Mouse (Mus musculus) intestine, embryonic 14.5 days (tissue): ENCODE data around the gene Gga1. TPM values are rescaled to one million over a fixed set of nuclear protein-coding genes. Genes with fewer than 3 reads are reported as not detected.

Experiments used
- ATAC-seq: fragments of 200-750 bp; cut with Nextera tagmentation; replicated peaks from 2 replicates; pipeline ENCODE4 v1.8.0; 2017; ENCODE audit warnings: low read depth, moderate number of reproducible peaks, moderate TSS enrichment, moderate library complexity; ENCODE audit not compliant: low FRiP score, low TSS enrichment
- DNase-seq: peaks from one replicate; pipeline ENCODE4 v3.0.0-alpha.2; 2018; ENCODE audit warnings: low spot score
- H3K27ac ChIP-seq: fragments of 300-500 bp; sonication (generic); 2 replicates; pipeline ENCODE4 v1.5.1; 2014; ENCODE audit warnings: low read depth, mild to moderate bottlenecking, control low read depth
- H3K27me3 ChIP-seq: fragments of 300-500 bp; sonication (generic); replicated peaks from 2 replicates; pipeline ENCODE4 v1.6.1; 2014; ENCODE audit warnings: low read length, control low read depth; ENCODE audit not compliant: control insufficient read depth, insufficient read depth
- H3K36me3 ChIP-seq: fragments of 300-500 bp; sonication (generic); 2 replicates; pipeline ENCODE4 v1.6.1; 2014; ENCODE audit warnings: low read length, control low read depth; ENCODE audit not compliant: control insufficient read depth, insufficient read depth
- H3K4me1 ChIP-seq: fragments of 300-500 bp; sonication (generic); replicated peaks from 2 replicates; pipeline ENCODE4 v1.6.1; 2014; ENCODE audit warnings: low read length, control low read depth, mixed read lengths; ENCODE audit not compliant: control insufficient read depth, insufficient read depth
- H3K4me2 ChIP-seq: fragments of 300-500 bp; sonication (generic); 2 replicates; pipeline ENCODE4 v1.6.1; 2014; ENCODE audit warnings: low read length
- H3K4me3 ChIP-seq: fragments of 300-500 bp; sonication (generic); 2 replicates; pipeline ENCODE4 v1.5.1; 2014; ENCODE audit warnings: low read depth, low read length, control low read depth, mixed read lengths
- H3K9ac ChIP-seq: fragments of 300-500 bp; sonication (generic); 2 replicates; pipeline ENCODE4 v1.6.1; 2014; ENCODE audit warnings: mild to moderate bottlenecking, low read length
- H3K9me3 ChIP-seq: fragments of 300-500 bp; sonication (generic); 2 replicates; pipeline ENCODE4 v1.6.1; 2016; ENCODE audit warnings: low read length, control low read depth; ENCODE audit not compliant: control insufficient read depth
- WGBS: fragments of 180-500 bp; shearing (Covaris S2); extraction: QIAGEN DNeasy Blood & Tissue Kit; methylation state at CpG from one replicate; pipeline ENCODE4 v1.1.7; 2014; 5-methylcytosine and 5-hydroxymethylcytosine counted together
- polyA plus RNA-seq: library from polyadenylated mRNA; unstranded; fragments of >200 nt; fragmentation: Nextera tagmentation; extraction: Ambion mirVana; gene quantifications from 2 replicates; pipeline ENCODE4 v1.2.1, GENCODE M21; 2014

The Gga1 gene
- polyA plus RNA-seq, 1 experiment from 2014 or later, result 44.4 TPM

DNA sequence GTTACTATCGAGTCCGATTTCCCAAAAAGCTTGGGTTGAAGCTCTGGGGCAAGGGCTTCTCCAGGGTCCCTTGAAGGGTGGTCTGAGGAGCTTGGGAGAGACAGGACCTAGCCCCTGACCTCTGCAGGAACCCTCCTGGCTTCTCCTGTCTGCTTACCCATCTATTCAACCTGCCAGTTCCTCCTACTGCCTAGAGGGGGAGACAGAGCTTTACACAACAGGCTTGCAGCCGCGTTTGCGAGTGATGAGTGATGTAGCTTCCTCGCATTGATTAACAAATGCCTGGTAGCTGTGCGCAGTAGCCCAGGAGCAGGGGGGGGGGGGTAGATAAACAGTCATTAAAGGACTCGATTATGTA is 38.6 kb downstream of the Gga1 start:
- WGBS, result 8% methylated on average over 8 of the region's 8 CpGs
- no peaks in the 10 kb centered on the region for H3K9me3 ChIP-seq
- H3K9ac ChIP-seq, result 0 out of 2 replicates have a peak overlapping the region, but pooled peaks have one; percentile 10
- DNase-seq, result peak; percentile 82
- ATAC-seq, result no peak
- peak overlapping the region; percentile 71 for H3K4me3 ChIP-seq
- H3K36me3 ChIP-seq, result peaks cover 37% of the 10 kb centered on the region
- H3K4me2 ChIP-seq, result peak overlapping the region; percentile 97
- no peak overlapping the region for H3K27ac ChIP-seq
- peaks cover 24% of the 10 kb centered on the region for H3K4me1 ChIP-seq
- no peaks in the 10 kb centered on the region for H3K27me3 ChIP-seq

DNA sequence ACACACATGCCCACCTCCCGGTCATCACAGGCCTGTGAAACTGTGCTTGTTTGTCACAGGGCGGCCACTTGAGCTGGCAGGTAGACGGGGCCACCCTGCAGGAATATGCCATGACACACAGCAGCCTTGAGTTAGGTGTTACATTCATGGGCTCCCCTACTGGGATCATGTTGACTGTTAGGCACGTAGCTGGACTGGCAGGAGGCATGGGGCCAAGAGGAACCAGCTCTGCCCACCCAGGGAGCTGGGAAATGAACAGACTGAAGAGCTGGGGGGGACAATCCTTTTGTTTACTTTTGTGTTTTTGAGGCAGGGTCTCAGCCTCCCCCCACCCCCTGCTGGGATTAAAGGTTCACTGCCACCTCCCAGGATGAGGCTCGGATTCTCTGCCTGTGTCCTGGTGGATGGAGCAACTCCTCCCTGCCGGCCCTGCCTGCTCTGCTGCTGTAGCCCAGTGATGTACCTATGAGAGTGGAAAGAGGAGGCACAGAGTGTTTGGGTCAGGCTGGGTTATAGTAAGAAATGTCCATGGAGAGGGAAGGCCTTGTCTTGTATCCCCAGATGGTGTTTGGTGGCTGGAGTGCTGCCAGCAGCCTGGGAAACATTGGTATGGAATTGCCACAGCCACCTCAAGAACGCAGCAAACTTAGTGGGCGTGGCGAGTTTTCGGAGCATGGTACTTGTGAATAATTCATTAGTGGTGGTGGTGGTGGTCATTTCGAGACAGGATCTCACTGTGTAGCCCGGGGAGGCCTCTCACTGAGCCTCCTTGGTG is 39.2 kb downstream of the Gga1 start:
- Histone ChIP-seq H3K9ac (0 out of 2 replicates have a peak overlapping the region, but pooled peaks have one; percentile 10), H3K9me3 (no peaks in the 10 kb centered on the region), H3K27ac (no peak overlapping the region), H3K4me2 (peak overlapping the region; percentile 97), H3K27me3 (no peaks in the 10 kb centered on the region), H3K36me3 (peaks cover 31% of the 10 kb centered on the region), H3K4me3 (peak overlapping the region; percentile 21), H3K4me1 (peaks cover 24% of the 10 kb centered on the region)
- DNase-seq, result no peak
- ATAC-seq, result no peak
- WGBS, result 68% methylated on average over 12 of the region's 12 CpGs

DNA sequence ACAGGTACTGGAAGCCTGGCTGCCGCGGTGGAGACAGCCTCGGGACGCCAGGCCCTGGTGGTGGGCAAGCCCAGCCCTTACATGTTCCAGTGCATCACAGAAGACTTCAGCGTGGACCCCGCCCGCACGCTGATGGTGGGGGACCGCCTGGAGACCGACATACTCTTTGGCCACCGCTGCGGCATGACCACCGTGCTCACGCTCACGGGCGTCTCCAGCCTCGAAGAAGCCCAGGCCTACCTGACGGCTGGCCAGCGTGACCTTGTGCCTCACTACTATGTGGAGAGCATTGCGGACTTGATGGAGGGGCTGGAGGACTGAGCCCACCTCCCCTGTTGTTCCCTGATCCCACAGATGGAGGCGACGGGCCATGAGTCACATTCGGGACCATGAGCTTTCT is 41.1 kb downstream of the Gga1 start:
- ATAC-seq, result no peak
- H3K4me2 ChIP-seq, result no peak overlapping the region
- H3K27me3 ChIP-seq, result no peaks in the 10 kb centered on the region
- H3K27ac ChIP-seq, result no peak overlapping the region
- no peak overlapping the region for H3K4me3 ChIP-seq
- H3K9me3 ChIP-seq, result no peaks in the 10 kb centered on the region
- H3K4me1 ChIP-seq, result peaks cover 24% of the 10 kb centered on the region
- 92% methylated on average over 23 of the region's 23 CpGs for WGBS
- H3K9ac ChIP-seq, result no peak overlapping the region
- H3K36me3 ChIP-seq, result peaks cover 16% of the 10 kb centered on the region
- DNase-seq, result no peak

DNA sequence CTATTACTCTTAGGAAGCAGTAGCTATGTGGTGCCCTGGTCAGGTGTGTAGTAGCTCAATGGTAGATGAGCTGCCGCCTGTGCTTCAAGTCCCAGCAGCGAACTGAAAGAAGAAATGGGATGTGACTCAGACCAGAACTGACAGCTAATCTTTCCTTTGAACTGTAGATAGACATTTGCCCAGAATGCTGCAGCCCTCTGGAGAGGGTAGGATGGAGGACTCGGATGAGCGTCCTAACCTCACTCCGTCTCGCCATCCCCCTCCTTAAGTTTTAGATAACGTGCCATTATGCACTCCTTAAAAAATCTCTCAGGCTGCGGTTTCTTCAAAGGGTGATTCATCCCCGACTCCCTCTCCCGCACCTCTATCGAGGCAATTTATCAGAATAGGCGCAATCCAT is 42.9 kb downstream of the Gga1 start:
- H3K9me3 ChIP-seq, result no peaks in the 10 kb centered on the region
- 67% methylated on average over 12 of the region's 12 CpGs for WGBS
- H3K27ac ChIP-seq, result no peak overlapping the region
- H3K36me3 ChIP-seq, result peaks cover 16% of the 10 kb centered on the region
- no peak for ATAC-seq
- H3K4me1 ChIP-seq, result peaks cover 20% of the 10 kb centered on the region
- no peak for DNase-seq
- no peak overlapping the region for H3K9ac ChIP-seq
- no peaks in the 10 kb centered on the region for H3K27me3 ChIP-seq
- H3K4me2 ChIP-seq, result no peak overlapping the region
- no peak overlapping the region for H3K4me3 ChIP-seq

DNA sequence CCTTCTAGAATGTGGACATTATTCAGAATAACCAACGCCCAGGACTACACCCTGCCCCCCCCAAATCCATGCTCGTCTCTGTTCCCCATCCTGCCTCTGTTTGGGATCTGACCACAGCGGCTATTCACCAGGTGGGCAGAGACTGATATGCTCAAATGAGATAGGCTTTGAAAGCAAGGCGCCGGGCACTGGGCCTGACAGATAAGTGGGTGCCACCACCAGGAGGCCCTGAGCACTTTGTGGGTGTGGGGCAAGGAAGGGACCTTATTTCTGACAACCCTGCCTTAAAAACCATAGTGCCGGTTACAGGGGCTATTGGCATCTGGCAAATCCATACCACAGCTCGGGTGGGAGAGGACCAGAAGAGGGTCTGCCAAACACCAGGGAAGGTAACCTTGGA is 45.7 kb downstream of the Gga1 start:
- no peak for ATAC-seq
- H3K4me2 ChIP-seq, result no peak overlapping the region

DNA sequence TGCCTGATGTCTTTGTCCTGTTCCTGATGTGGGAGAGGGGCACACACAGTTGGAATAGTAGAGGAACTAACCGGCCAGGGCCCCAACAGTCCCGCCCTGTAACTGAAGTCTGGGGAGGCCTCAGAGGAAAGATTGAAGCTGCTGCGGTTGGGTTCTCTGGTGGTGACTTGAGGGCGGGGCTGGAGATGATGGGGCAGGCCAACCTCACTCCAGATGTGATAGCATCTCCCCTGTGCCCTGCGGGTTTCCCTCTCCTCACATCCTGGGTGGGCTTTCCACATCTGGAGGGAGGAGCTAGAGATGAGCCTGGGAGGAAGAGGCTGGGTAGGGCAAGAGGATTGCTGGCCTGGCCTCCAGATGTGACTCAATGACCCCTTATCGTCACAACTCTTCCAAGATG is 46.6 kb downstream of the Gga1 start:
- Histone ChIP-seq H3K9ac (no peak overlapping the region), H3K4me3 (no peak overlapping the region), H3K4me2 (no peak overlapping the region), H3K27me3 (no peaks in the 10 kb centered on the region), H3K4me1 (peaks cover 19% of the 10 kb centered on the region), H3K9me3 (no peaks in the 10 kb centered on the region), H3K27ac (no peak overlapping the region), H3K36me3 (peaks cover 13% of the 10 kb centered on the region)
- WGBS, result 63% methylated on average over 6 of the region's 6 CpGs
- no peak for DNase-seq
- ATAC-seq, result no peak

More for the DNA sequence above, 45.7 kb downstream of the Gga1 start:
- no peaks in the 10 kb centered on the region for H3K27me3 ChIP-seq
- H3K4me1 ChIP-seq, result peaks cover 19% of the 10 kb centered on the region
- no peaks in the 10 kb centered on the region for H3K9me3 ChIP-seq
- no peak overlapping the region for H3K27ac ChIP-seq
- H3K36me3 ChIP-seq, result peaks cover 16% of the 10 kb centered on the region
- H3K4me3 ChIP-seq, result no peak overlapping the region
- WGBS, result 87% methylated on average over 7 of the region's 7 CpGs
- no peak overlapping the region for H3K9ac ChIP-seq
- no peak for DNase-seq

DNA sequence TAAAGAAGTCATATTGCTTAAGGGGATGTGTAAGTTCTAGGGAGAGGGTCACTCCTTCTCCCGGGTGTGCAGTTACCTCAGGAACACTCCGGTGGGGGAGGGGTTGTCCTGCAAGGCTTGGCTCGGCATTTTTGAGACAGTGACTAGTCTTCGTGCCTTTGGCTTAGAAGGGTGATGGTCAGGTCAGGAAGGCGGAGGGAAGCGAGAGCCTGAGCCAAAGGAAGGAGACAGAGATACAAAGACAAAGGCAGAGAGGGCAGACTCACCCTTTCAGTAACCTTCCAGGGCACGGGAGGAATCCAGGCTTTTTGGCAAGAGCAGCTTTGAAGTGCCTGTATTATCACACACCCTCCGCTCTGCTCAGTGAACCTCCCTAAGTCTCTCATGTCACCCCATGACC is 48.1 kb downstream of the Gga1 start:
- no peak for ATAC-seq
- no peak overlapping the region; the same call in 1 of the 2 replicates for H3K9ac ChIP-seq
- WGBS, result 39% methylated on average over 8 of the region's 8 CpGs

DNA sequence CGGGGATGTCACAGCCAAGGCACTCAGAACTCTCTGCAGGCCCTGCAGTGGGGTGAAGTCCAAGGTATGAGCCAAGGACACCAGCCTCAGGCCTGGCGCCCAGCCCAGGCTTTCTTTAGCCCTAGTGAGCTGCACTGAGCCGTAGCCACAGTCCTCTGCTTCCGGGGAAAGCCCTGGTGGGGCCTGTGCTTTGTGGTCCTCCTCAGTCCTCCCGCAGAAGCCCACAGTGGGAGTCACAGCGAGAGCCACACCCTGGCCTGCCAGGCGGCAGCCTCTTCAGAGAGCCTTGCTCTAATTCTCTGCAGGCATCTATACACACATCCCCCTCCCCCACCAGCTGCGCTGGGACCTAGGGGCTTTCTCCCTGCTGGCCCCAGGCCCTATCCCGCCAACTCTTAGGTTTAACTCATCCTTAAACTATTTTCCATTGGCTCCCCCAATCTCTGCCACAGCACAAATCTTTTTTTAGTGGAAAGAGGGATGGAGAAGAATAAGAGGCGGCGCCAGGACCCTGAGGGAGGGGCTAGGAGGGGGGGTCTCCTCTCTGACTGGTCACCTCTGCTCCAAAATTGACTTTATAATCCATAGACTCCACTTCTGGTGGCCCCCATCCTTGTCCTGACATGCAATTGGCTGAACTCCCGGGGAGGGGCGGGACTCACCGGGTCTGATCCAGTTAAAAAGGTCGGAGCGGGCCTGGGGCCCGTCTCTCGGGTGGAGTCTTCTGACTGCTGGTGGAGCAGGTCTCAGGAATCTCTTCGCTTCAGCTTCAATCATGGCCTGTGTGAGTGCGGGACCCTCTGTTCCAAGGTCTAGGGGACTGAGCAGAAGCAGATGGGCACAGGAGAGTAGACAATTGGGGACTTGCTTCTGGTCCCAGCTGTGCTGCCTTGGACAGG is 49.3 kb downstream of the Gga1 start, which contains the start of gene Lgals1:
Gene Lgals1, plus strand, starts transcription at position 705 of the 899 bp plus-strand sequence.
- peak within 1 kb of the TSS; percentile 64 for H3K4me3 ChIP-seq
- H3K9me3 ChIP-seq, result no peaks in the 10 kb centered on the region
- H3K4me1 ChIP-seq, result peaks cover 20% of the 10 kb centered on the region
- no peaks in the 10 kb centered on the region for H3K27me3 ChIP-seq
- H3K27ac ChIP-seq, result peak within 1 kb of the TSS; percentile 94
- DNase-seq (peak; percentile 92), ATAC-seq (peak; percentile 71)
- H3K9ac ChIP-seq, result peak within 1 kb of the TSS; percentile 61
- H3K4me2 ChIP-seq, result peak within 1 kb of the TSS; percentile 92
- peaks cover 16% of the 10 kb centered on the region for H3K36me3 ChIP-seq
- 4% methylated on average over 20 of the region's 20 CpGs for WGBS

More for the DNA sequence above, 48.1 kb downstream of the Gga1 start:
- H3K36me3 ChIP-seq, result peaks cover 11% of the 10 kb centered on the region
- no peaks in the 10 kb centered on the region for H3K27me3 ChIP-seq
- no peak for DNase-seq
- H3K9me3 ChIP-seq, result no peaks in the 10 kb centered on the region
- H3K4me1 ChIP-seq, result peaks cover 19% of the 10 kb centered on the region
- peak overlapping the region; percentile 94 for H3K27ac ChIP-seq
- H3K4me2 ChIP-seq, result no peak overlapping the region
- H3K4me3 ChIP-seq, result no peak overlapping the region
